Mouse (Mus musculus): ENCODE measurements around the gene Ndufs5.

- no peak for TF ChIP-seq CTCF (IDR thresholded peaks at IDR 0.05 in 2 of 3, conservative IDR thresholded peaks at IDR 0.05 in 1 of 3; ENCODE audit: control insufficient read depth in 1 of 3, insufficient read depth in 1 of 3, low read depth in 2 of 3, low read length in 3 of 3, poor library complexity in 1 of 3, severe bottlenecking in 1 of 3)
- TF ChIP-seq SMC3 (IDR thresholded peaks at IDR 0.05; ENCODE audit: low read depth, low read length) = no peak
- no peak for TF ChIP-seq NRF1 (IDR thresholded peaks at IDR 0.05; ENCODE audit: insufficient read depth, low read depth, low read length, poor library complexity, severe bottlenecking)
- TF ChIP-seq E2F4 (IDR thresholded peaks at IDR 0.05; ENCODE audit: borderline replicate concordance, low read depth, low read length) = no peak
- TF ChIP-seq GATA1 (IDR thresholded peaks at IDR 0.05; ENCODE audit: low read depth, low read length) = no peak
- no peak for TF ChIP-seq USF2 (IDR thresholded peaks at IDR 0.05; ENCODE audit: borderline replicate concordance in 1 of 2, insufficient read depth in 1 of 2, low read depth in 1 of 2, low read length in 2 of 2)
- no peak for TF ChIP-seq POLR2A (IDR thresholded peaks at IDR 0.05; ENCODE audit: control insufficient read depth in 1 of 2, insufficient read depth in 1 of 2, low read depth in 1 of 2, low read length in 2 of 2, poor library complexity in 1 of 2)
- no peak for TF ChIP-seq ZC3H11A (IDR thresholded peaks at IDR 0.05; ENCODE audit: low read depth, low read length)
- no peak for TF ChIP-seq UBTF (IDR thresholded peaks at IDR 0.05; ENCODE audit: borderline replicate concordance, insufficient read depth, low read depth, low read length)
- no peak for TF ChIP-seq ZNF384 (IDR thresholded peaks at IDR 0.05; ENCODE audit: low read depth, low read length)
- no peak for TF ChIP-seq MEF2A (IDR thresholded peaks at IDR 0.05; ENCODE audit: extremely low read depth, insufficient replicate concordance, low read depth, low read length, poor library complexity, severe bottlenecking)
- TF ChIP-seq TAL1 (IDR thresholded peaks at IDR 0.05; ENCODE audit: low read length) = no peak
- no peak for TF ChIP-seq CHD2 (IDR thresholded peaks at IDR 0.05; ENCODE audit: low read length)
These were observed 30.8 kb downstream of the Ndufs5 start for GRCm38 (mm10) chr4:123687025-123687781.

All from MEL (cell line).